Mouse (Mus musculus): ENCODE results near the gene Asic2. TPM values are rescaled to one million over a fixed set of nuclear protein-coding genes. Genes with fewer than 3 reads are reported as not detected.

The Asic2 gene
- total RNA-seq, 2 experiments from 2014 or later = not detected

GRCm38 (mm10) chr11:81634360-81635350 is 333.6 kb downstream of the Asic2 start:
- ATAC-seq (replicated peaks; ENCODE audit: low FRiP score, poor library complexity, severe bottlenecking) = no peak

- no peak for ATAC-seq (replicated peaks; ENCODE audit: low FRiP score, poor library complexity, severe bottlenecking)
Observed at GRCm38 (mm10) chr11:81625199-81625598, 343.1 kb downstream of the Asic2 start.

GRCm38 (mm10) chr11:81620516-81620915 is 347.7 kb downstream of the Asic2 start:
- no peak for ATAC-seq (replicated peaks; ENCODE audit: low FRiP score, poor library complexity, severe bottlenecking)

- no peak for ATAC-seq (replicated peaks; ENCODE audit: low FRiP score, poor library complexity, severe bottlenecking)
Observed at GRCm38 (mm10) chr11:81616437-81616836, 351.8 kb downstream of the Asic2 start.

- ATAC-seq (replicated peaks; ENCODE audit: low FRiP score, poor library complexity, severe bottlenecking) = no peak
Observed at GRCm38 (mm10) chr11:81613869-81614620, 354.2 kb downstream of the Asic2 start.

- ATAC-seq (replicated peaks; ENCODE audit: low FRiP score, poor library complexity, severe bottlenecking) = peak; percentile 49; the same call in 1 of the 2 replicates
Observed at GRCm38 (mm10) chr11:81612798-81613540, 355.3 kb downstream of the Asic2 start.

GRCm38 (mm10) chr11:81611948-81612797 is 356.1 kb downstream of the Asic2 start:
- no peak for ATAC-seq (replicated peaks; ENCODE audit: low FRiP score, poor library complexity, severe bottlenecking)

- no peak for ATAC-seq (replicated peaks; ENCODE audit: low FRiP score, poor library complexity, severe bottlenecking)
Observed at GRCm38 (mm10) chr11:81610506-81610905, 357.8 kb downstream of the Asic2 start.

- ATAC-seq (replicated peaks; ENCODE audit: low FRiP score, poor library complexity, severe bottlenecking) = no peak
Observed at GRCm38 (mm10) chr11:81602971-81603370, 365.3 kb downstream of the Asic2 start.

- no peak for ATAC-seq (replicated peaks; ENCODE audit: low FRiP score, poor library complexity, severe bottlenecking)
Observed at GRCm38 (mm10) chr11:81601736-81602135, 366.5 kb downstream of the Asic2 start.

GRCm38 (mm10) chr11:81597601-81598000 is 370.7 kb downstream of the Asic2 start:
- ATAC-seq (replicated peaks; ENCODE audit: low FRiP score, poor library complexity, severe bottlenecking) = no peak

GRCm38 (mm10) chr11:81595235-81595634 is 373.0 kb downstream of the Asic2 start:
- ATAC-seq (replicated peaks; ENCODE audit: low FRiP score, poor library complexity, severe bottlenecking) = no peak

GRCm38 (mm10) chr11:81592776-81593175 is 375.5 kb downstream of the Asic2 start:
- ATAC-seq (replicated peaks; ENCODE audit: low FRiP score, poor library complexity, severe bottlenecking) = no peak

GRCm38 (mm10) chr11:81590911-81591310 is 377.3 kb downstream of the Asic2 start:
- no peak for ATAC-seq (replicated peaks; ENCODE audit: low FRiP score, poor library complexity, severe bottlenecking)

GRCm38 (mm10) chr11:81588630-81589029 is 379.6 kb downstream of the Asic2 start:
- no peak for ATAC-seq (replicated peaks; ENCODE audit: low FRiP score, poor library complexity, severe bottlenecking)

GRCm38 (mm10) chr11:81587942-81588341 is 380.3 kb downstream of the Asic2 start:
- no peak for ATAC-seq (replicated peaks; ENCODE audit: low FRiP score, poor library complexity, severe bottlenecking)

- no peak for ATAC-seq (replicated peaks; ENCODE audit: low FRiP score, poor library complexity, severe bottlenecking)
Observed at GRCm38 (mm10) chr11:81587114-81587513, 381.1 kb downstream of the Asic2 start.

- no peak for ATAC-seq (replicated peaks; ENCODE audit: low FRiP score, poor library complexity, severe bottlenecking)
Observed at GRCm38 (mm10) chr11:81584506-81584905, 383.8 kb downstream of the Asic2 start.

GRCm38 (mm10) chr11:81583195-81583594 is 385.1 kb downstream of the Asic2 start:
- ATAC-seq (replicated peaks; ENCODE audit: low FRiP score, poor library complexity, severe bottlenecking) = no peak
